Comparison of ENCODE assay signal across 11 mouse cellular contexts in genomic region chr8:71296188-71296621, GRCm38 (mm10). TPM values are rescaled to one million over a fixed set of nuclear protein-coding genes. Genes with fewer than 3 reads are reported as not detected.
A peak's percentile ranks its signal among the peaks of the same experiment; 100 is the strongest.
DNase-seq lines count a peak whose midpoint lies in the region; ATAC-seq lines count a peak whose summit lies in the region.
"Had no signal": no experiment of that assay in that cellular context is flagged by ENCODE, and none has a peak within 500 bp of the region (broad histone marks: within the 10 kb centered on the region; RNA-seq: fewer than 3 reads in every experiment).

No protein-coding gene starts in this region.

- no peak overlapping the region for H3K4me3 ChIP-seq in heart, embryonic 15.5 days
- H3K4me3 ChIP-seq in heart, embryonic 11.5 days (ENCODE audit: low read depth, low read length): no peak overlapping the region
- H3K4me3 ChIP-seq: neural tube, embryonic 12.5 days had no signal

- H3K36me3 ChIP-seq in heart, embryonic 15.5 days: peaks cover 12% of the 10 kb centered on the region
- peaks cover 3% of the 10 kb centered on the region for H3K36me3 ChIP-seq in heart, embryonic 11.5 days (ENCODE audit: control insufficient read depth, insufficient read depth, low read length)

- H3K9ac ChIP-seq in heart, embryonic 15.5 days: no peak overlapping the region
- no peak overlapping the region for H3K9ac ChIP-seq in heart, embryonic 11.5 days (ENCODE audit: low read depth, low read length)
- H3K9ac ChIP-seq: neural tube, embryonic 12.5 days had no signal

- no peaks in the 10 kb centered on the region for H3K27me3 ChIP-seq in heart, embryonic 15.5 days
- no peaks in the 10 kb centered on the region for H3K27me3 ChIP-seq in heart, embryonic 11.5 days (ENCODE audit: control insufficient read depth, insufficient read depth, low read length)
- H3K27me3 ChIP-seq: neural tube, embryonic 12.5 days had no signal

- intact Hi-C loops in gastrocnemius, postnatal 36 days (cut with DNase I): no loop called here

- 89% methylated on average over 2 of the region's 2 CpGs for WGBS in heart, embryonic 15.5 days
- whole genome bisulfite sequencing in heart, embryonic 11.5 days (ENCODE audit: insufficient replicate concordance): 95% methylated on average over 2 of the region's 2 CpGs

- no peaks in the 10 kb centered on the region for H3K9me3 ChIP-seq in heart, embryonic 15.5 days (replicated peaks)
- no peaks in the 10 kb centered on the region for H3K9me3 ChIP-seq in heart, embryonic 11.5 days (replicated peaks; ENCODE audit: control insufficient read depth, low read length)
- H3K9me3 ChIP-seq: neural tube, embryonic 12.5 days had no signal

- peak; percentile 90 for DNase-seq in A20 (ENCODE audit: low read depth, low spot score)
- DNase-seq in ovary, postnatal 36 days (ENCODE audit: low spot score): no peak
- no peak for DNase-seq in thymus, postnatal 4 days
- no peak for DNase-seq in gastrocnemius, postnatal 36 days
- DNase-seq: cerebellum, postnatal 14 days; kidney, adult 8-10 months had no signal

- no peak for ATAC-seq in heart, embryonic 15.5 days (replicated peaks; ENCODE audit: insufficient number of reproducible peaks, insufficient read depth, low FRiP score, low read depth)
- ATAC-seq in heart, embryonic 11.5 days (replicated peaks; ENCODE audit: insufficient number of reproducible peaks, low FRiP score, low TSS enrichment): no peak
- ATAC-seq in hematopoietic stem cell, adult 5-6 weeks (replicated peaks in 1 of 2; ENCODE audit: insufficient read depth in 1 of 2, low FRiP score in 2 of 2, low TSS enrichment in 1 of 2, low read depth in 1 of 2, poor library complexity in 2 of 2, severe bottlenecking in 2 of 2): peak; percentile 64 to 80
- ATAC-seq in neutrophil, adult 5-6 weeks (ENCODE audit: extremely low read depth, insufficient number of reproducible peaks, low FRiP score, poor library complexity, severe bottlenecking): peak; percentile 72

- H3K4me2 ChIP-seq in heart, embryonic 15.5 days: no peak overlapping the region
- no peak overlapping the region for H3K4me2 ChIP-seq in heart, embryonic 11.5 days
- H3K4me2 ChIP-seq: neural tube, embryonic 12.5 days had no signal

- peaks cover 13% of the 10 kb centered on the region for H3K4me1 ChIP-seq in heart, embryonic 15.5 days (replicated peaks)
- H3K4me1 ChIP-seq in heart, embryonic 11.5 days (ENCODE audit: control insufficient read depth, insufficient read depth, low read length): peaks cover 4% of the 10 kb centered on the region; the same call in 1 of the 2 replicates
- H3K4me1 ChIP-seq: neural tube, embryonic 12.5 days had no signal

- H3K27ac ChIP-seq in heart, embryonic 15.5 days: 0 out of 2 replicates have a peak overlapping the region, but pooled peaks have one; percentile 42
- H3K27ac ChIP-seq in heart, embryonic 11.5 days (ENCODE audit: low read depth, low read length): no peak overlapping the region
- H3K27ac ChIP-seq: neural tube, embryonic 12.5 days had no signal

RNA-seq across cellular contexts. Expression of gene Haus8, which starts 23.5 kb away (rescaled TPM):
- 114 and 120 TPM in 2 replicates for polyA plus RNA-seq in heart, embryonic 15.5 days (2015; fragmentation: Nextera tagmentation; extraction: Ambion mirVana)
- 113 and 116 TPM in 2 replicates for polyA plus RNA-seq in heart, embryonic 11.5 days (2014; fragmentation: Nextera tagmentation; extraction: Ambion mirVana)
- 45.8 and 54.6 TPM in 2 replicates for total RNA-seq in hematopoietic stem cell, adult 5-6 weeks (2017)
- total RNA-seq in neutrophil, adult 5-6 weeks (2017): 75.3 and 89.4 TPM in 2 replicates
- total RNA-seq in gastrocnemius, postnatal 36 days (2021): 1 to 10 TPM; 5.3 to 6.3 TPM

RNA-seq across cellular contexts. Expression of gene Myo9b, which starts 23.7 kb away (rescaled TPM):
- 13.6 and 20.2 TPM in 2 replicates for polyA plus RNA-seq in heart, embryonic 15.5 days (2015; fragmentation: Nextera tagmentation; extraction: Ambion mirVana)
- 15.1 and 23.3 TPM in 2 replicates for polyA plus RNA-seq in heart, embryonic 11.5 days (2014; fragmentation: Nextera tagmentation; extraction: Ambion mirVana)
- 43.6 and 45.6 TPM in 2 replicates for total RNA-seq in hematopoietic stem cell, adult 5-6 weeks (2017)
- total RNA-seq in neutrophil, adult 5-6 weeks (2017): 121 and 130 TPM in 2 replicates
- total RNA-seq in gastrocnemius, postnatal 36 days (2021): 1 to 10 TPM; 8.8 to 9.3 TPM

Comparison
In these comparisons a context has a peak if more than half of its experiments do, and no peak if none do; other contexts are left out.
1. ATAC-seq: peak in hematopoietic stem cell, adult 5-6 weeks (2 of 2) and neutrophil, adult 5-6 weeks (single experiment); none in heart, embryonic 15.5 days (single experiment) and heart, embryonic 11.5 days (single experiment).